Mouse (Mus musculus): ENCODE results near the gene Pdc. TPM values are rescaled to one million over a fixed set of nuclear protein-coding genes. Genes with fewer than 3 reads are reported as not detected.
"Not testable (repeated sequence)": the region's sequence is repeated elsewhere in the genome, so short reads cannot be mapped to it uniquely, and the experiment has no call there.

Gene Pdc
- total RNA-seq (2015; ENCODE audit: low replicate concordance) (not detected in 2 replicates), total RNA-seq (2017; ENCODE audit: low replicate concordance) (not detected in 2 replicates)

DNA sequence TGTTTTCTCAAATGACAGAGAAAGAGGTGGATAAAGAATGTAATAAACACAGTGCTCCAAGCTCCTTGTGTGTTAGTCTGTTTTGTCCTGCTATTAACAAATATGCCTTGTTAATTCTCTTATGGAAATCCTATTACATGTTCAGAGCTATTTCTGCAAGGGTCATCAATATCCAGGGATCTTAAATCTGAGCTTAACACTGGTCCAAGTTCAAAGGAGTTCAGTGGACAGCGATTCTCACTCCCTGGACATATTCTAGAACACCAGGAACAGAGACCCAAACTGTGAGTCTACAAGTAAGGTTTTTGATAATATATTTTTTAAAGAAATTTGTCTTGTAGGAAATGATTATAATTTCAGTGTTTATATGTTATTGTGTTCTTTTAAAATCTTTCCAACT is at the start of gene Pdc:
Gene Pdc (plus strand): TSS at position 213 of the 400 bp plus-strand sequence.
- no peak for ATAC-seq (replicated peaks; ENCODE audit: low FRiP score, poor library complexity, severe bottlenecking)

GRCm38 (mm10) chr1:150294051-150294450 is 25.2 kb upstream of the Pdc start:
- ATAC-seq (replicated peaks; ENCODE audit: low FRiP score, poor library complexity, severe bottlenecking) = not testable (repeated sequence)

- no peak; the same call in 1 of the 2 replicates for ATAC-seq (replicated peaks; ENCODE audit: low FRiP score, poor library complexity, severe bottlenecking)
Observed at GRCm38 (mm10) chr1:150307599-150307998, 11.6 kb upstream of the Pdc start.

- ATAC-seq (replicated peaks; ENCODE audit: low FRiP score, poor library complexity, severe bottlenecking) = no peak
Observed at GRCm38 (mm10) chr1:150335111-150335510, 15.9 kb downstream of the Pdc start.

GRCm38 (mm10) chr1:150360864-150361263 is 41.6 kb downstream of the Pdc start:
- no peak for ATAC-seq (replicated peaks; ENCODE audit: low FRiP score, poor library complexity, severe bottlenecking)

DNA sequence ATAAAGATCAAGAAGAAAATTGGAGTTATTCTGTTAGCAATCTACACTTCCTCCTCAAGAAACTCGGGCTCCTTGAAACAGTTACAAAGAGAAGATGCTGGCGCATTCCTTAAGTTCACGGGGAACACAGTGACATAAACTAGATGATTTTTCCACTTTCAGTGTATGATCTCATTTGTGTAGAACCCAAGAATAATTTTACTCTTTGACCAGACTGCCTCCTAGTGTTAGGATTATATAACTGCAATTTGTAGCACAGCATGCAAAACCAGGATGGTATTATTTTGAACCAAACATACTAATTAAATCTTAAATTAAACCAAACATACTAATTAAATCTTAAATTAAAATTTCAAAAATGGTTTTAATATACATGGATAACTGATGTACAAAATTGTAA is 53.7 kb downstream of the Pdc start:
- ATAC-seq (replicated peaks; ENCODE audit: low FRiP score, poor library complexity, severe bottlenecking) = no peak

DNA sequence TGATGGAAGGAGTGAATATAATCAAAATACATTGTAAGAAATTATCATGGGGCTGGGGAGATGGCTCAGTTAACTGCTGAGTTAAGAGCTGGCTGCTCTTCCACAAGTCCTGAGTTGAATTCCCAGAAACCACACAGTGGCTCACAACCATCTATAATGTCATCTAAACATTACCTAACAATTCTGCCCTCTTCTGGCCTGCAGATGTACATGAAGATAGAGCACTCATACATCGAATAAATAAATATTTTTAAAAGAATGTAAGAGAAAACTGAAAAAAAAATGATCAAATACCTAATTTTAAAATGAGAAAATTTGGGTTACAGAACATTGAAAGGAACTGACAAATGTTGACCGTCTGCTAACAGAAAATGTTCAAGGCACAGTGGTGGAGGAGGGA is 55.0 kb downstream of the Pdc start:
- no peak for ATAC-seq (replicated peaks; ENCODE audit: low FRiP score, poor library complexity, severe bottlenecking)

Other genes starting within 250 kb of the Pdc start
- gene Ptgs2, start 219.4 kb upstream of the Pdc start, total RNA-seq (2015; ENCODE audit: low replicate concordance) = 0.72 and 2.1 TPM in 2 replicates
- gene Ptgs2, start 219.4 kb upstream of the Pdc start, total RNA-seq (2017; ENCODE audit: low replicate concordance) = 0.39 and 0.91 TPM in 2 replicates
- gene Tpr, start 73.4 kb downstream of the Pdc start, total RNA-seq (2015; ENCODE audit: low replicate concordance) = 247 and 267 TPM in 2 replicates
- 283 and 286 TPM in 2 replicates for gene Tpr, start 73.4 kb downstream of the Pdc start, total RNA-seq (2017; ENCODE audit: low replicate concordance)
- 25.2 and 29.3 TPM in 2 replicates for gene Odr4, start 73.7 kb downstream of the Pdc start, total RNA-seq (2015; ENCODE audit: low replicate concordance)
- 11.8 and 18.5 TPM in 2 replicates for gene Odr4, start 73.7 kb downstream of the Pdc start, total RNA-seq (2017; ENCODE audit: low replicate concordance)
- gene Prg4, start 146.7 kb downstream of the Pdc start, total RNA-seq (2015; ENCODE audit: low replicate concordance) = not detected in 2 replicates
- not detected in 2 replicates for gene Prg4, start 146.7 kb downstream of the Pdc start, total RNA-seq (2017; ENCODE audit: low replicate concordance)